Mouse (Mus musculus) v-Abl transformed pro-B cells (cell line): ENCODE measurements around the gene Ndst4.

ENCODE experiments used
- in situ Hi-C, 2 experiments: fragments of 400-800 bp; cut with MboI; formaldehyde crosslinking; loops; one replicate each; pipeline ENCODE4 v1.15.1; 2025; ENCODE audit not compliant: unreplicated experiment in 2 of 2

Gene Ndst4

DNA sequence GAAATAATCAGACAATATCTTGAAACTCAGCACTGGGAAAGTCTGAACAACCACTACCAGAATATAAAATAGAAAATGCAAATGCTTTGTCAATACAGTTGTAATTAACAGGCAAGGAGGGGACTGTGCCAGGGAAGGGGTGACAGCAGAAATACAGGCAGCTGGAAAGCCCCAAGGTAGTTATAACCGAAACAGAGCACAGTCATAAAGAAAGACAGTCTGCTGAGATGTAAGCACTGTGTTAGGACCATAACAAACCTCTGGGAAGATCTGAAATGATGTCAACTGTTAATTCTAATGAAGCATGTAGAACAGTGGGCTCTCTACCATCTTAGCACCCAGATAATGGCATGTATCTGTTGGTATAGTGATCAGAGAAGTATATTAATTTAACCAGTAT lies 287.1 kb downstream of the Ndst4 start:
- in situ Hi-C loops = no loop called here

DNA sequence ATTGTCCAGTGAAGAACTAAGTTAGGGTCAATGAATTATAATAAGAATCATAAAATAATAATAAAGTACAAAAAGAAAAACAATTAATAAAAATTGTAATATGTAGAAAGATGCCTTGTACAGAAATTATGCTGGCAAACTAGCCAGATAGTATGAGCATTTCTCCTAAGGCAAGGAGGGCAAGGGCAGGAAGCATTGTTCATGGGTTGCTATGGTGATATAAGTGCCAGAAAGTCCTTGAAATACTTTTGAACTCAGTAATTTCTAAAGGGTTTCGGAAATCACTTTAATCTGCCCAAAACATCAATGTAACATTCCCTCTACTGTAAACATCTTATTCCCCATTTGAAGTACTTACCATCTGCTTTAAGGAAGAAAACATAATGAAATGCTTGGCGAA lies 319.1 kb downstream of the Ndst4 start:
- in situ Hi-C loops = no loop called here

DNA sequence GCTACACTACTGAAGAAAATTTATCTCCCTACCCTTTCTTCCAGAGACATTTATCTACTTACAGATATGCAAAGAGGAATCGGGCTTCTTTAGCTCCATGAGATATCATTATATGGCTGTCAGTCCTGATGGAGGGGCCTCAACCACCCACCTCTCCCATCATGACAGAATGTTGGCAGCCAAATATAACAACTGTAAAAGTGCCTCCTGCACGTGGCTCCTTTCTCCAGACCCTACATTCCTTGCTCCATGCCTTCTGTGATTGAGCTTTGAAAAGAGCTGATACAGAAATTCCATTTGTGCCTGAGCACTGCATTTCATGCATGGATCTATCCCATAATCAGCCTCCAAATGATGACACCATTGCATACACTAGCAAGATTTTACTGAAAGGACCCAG lies 331.1 kb downstream of the Ndst4 start:
- in situ Hi-C loops = no loop called here

DNA sequence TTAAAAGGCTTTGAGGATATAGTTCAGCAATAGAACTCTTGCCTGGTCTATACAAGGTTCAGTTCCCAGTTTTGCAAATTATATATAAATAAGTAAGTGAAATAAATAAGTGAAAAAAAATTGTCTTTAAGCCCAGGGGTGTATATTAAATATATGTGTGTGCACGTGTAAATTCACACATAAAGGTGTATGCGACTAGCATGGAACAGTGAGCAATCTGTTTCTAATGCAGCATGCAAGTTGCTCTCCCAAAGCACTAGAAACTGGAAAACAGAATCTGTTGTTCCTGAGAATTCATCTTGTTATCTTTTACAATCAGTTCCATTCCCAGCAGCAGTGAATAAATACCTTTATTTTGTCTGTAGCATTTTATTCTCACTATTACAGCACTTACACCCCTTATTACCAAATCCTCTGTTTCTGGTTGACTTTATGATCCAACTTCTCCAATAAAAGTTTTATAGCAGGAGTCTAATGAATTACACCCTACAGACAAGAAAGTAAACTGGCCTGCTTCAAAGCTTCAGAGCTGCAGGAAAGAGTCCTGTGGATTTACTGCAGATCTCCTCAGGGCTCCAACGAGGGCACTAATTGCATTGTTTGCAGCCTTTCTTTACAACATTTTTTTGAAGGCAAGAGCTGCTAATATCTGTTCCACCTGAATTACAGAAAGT lies 340.7 kb downstream of the Ndst4 start:
- in situ Hi-C loops = no loop called here

DNA sequence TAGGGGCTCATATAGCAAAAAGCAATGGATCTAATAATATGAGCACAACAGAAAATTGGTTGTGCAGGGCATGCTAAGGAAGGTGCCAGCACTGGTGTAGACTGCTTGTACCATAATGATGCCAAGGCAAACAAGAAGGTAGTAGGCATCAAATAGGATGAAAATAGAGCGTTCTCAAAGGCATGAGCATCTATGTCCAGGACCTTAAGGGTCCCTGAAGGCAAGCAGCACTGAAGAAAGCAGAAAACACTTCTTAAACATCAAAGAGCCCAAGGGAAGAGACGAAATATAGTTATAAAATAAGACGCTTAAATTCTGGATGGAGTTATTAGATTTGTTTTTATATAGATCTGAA lies 341.2 kb downstream of the Ndst4 start:
- in situ Hi-C loops = no loop called here

DNA sequence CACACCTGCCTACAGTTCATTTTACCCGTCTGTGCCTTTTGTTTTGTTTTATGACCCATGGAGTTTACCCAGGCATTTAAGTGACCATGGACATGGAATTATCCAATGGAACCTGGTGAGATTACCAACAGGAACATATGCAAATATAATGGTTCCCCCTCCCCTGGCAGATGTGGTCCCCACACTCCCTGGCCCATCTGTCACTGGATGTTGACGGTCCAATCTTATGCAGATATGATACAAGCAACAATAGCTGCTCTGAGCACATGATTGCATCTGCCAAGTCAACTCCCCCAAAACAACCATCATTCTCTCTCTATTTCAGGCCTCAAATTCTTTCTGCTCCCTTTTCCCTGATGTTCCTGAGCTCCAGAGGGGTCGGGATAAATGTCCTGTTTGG lies 342.5 kb downstream of the Ndst4 start:
- in situ Hi-C loops = no loop called here

DNA sequence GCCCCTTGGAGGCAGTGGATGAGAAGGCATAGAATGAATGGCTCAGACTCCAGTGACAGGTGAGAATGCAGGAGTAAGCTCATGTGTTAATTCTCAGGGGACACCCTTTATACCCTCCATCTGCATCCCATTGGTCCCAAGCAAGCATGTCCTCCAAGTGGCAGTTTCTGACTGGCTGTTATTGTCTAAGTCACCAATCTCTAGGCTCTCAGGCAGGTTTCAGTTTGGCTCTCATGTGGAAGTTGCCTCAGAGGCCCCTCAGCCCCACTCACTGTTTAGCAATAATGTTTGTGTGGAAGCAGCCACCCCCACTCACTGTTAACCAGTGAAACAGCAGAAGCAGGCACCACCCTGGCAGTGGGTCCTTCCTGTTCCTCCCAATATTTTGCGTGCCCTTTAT lies 353.0 kb downstream of the Ndst4 start:
- in situ Hi-C loops = no loop called here

DNA sequence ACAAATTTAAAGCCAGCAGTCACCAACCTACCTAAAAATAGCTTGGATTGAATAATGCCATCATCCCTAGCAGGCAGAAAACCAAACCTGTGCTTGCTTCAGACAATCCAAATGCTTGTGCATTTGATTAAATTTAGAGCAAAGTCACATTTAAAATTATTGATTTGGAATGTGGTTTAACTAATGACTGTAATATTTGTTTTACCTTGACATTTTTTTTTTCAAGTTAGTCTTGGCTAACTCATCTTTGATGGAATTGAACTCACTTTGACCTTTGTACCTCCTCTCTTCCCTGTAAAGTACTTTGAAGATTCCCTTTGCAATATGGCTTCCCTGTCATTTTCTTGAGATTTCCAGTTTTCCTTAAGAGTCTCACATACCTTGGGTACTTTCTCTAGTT lies 356.8 kb downstream of the Ndst4 start:
- in situ Hi-C loops = no loop called here
